Comparison of ENCODE assay signal across 11 mouse cellular contexts in genomic region chr9:15538979-15539533, GRCm38 (mm10).
"Had no signal": no experiment of that assay in that cellular context is flagged by ENCODE, and none has a peak within 500 bp of the region (broad histone marks: within the 10 kb centered on the region; RNA-seq: fewer than 3 reads in every experiment).

No protein-coding gene starts in this region.

- H3K9ac ChIP-seq: intestine, embryonic 15.5 days; liver, embryonic 13.5 days; liver, postnatal 0 days; midbrain, embryonic 13.5 days; neural tube, embryonic 15.5 days had no signal

- DNase-seq: kidney, adult 2 months; liver; liver, embryonic 13.5 days; liver, postnatal 0 days; lung, postnatal 10 days; thymus, postnatal 4 days had no signal

- H3K36me3 ChIP-seq: intestine, embryonic 15.5 days; midbrain, embryonic 13.5 days; neural tube, embryonic 15.5 days had no signal

- H3K27ac ChIP-seq: intestine, embryonic 15.5 days; left cerebral cortex, adult 2 months; liver, embryonic 13.5 days; macrophage; midbrain, embryonic 13.5 days; neural tube, embryonic 15.5 days had no signal

- ATAC-seq: intestine, embryonic 15.5 days; liver, postnatal 0 days; midbrain, embryonic 13.5 days had no signal

- H3K9me3 ChIP-seq: intestine, embryonic 15.5 days; liver, embryonic 13.5 days; midbrain, embryonic 13.5 days; neural tube, embryonic 15.5 days had no signal

- H3K4me3 ChIP-seq: intestine, embryonic 15.5 days; left cerebral cortex, adult 2 months; liver, embryonic 13.5 days; midbrain, embryonic 13.5 days; neural tube, embryonic 15.5 days had no signal

- H3K27me3 ChIP-seq: intestine, embryonic 15.5 days; liver, embryonic 13.5 days; midbrain, embryonic 13.5 days; neural tube, embryonic 15.5 days had no signal

- H3K4me2 ChIP-seq: intestine, embryonic 15.5 days; liver, embryonic 13.5 days; midbrain, embryonic 13.5 days; neural tube, embryonic 15.5 days had no signal
